7 mouse cellular contexts compared by ENCODE assay signal in the genomic region with DNA sequence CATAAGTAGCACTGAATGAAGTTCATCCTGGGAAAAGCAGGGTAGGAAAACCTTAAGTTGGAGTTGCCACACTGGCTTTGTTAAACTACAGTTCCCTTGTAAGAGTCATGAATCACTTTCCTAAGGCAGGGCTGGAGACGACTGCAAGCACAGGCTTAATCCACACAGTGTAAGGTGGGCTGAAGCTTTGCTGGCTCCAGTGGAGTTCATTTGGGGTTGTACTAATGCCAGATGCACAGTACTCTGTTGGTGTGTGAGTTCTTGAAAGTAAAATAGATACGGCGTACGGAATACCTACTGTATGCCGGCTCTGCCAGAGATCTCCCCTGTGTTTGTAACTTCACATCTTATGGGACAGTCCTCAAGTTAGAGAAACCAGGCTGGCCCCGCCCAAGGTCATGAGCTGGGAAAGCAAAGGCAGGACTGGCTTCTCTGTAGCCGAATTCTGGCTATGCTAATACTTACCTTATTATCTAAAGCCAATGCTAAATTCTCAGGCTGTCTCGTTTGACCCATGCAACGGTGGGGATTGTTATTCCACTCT. TPM values are rescaled to one million over a fixed set of nuclear protein-coding genes. Genes with fewer than 3 reads are reported as not detected.
DNase-seq lines count a peak whose midpoint lies in the region; ATAC-seq and TF ChIP-seq lines count a peak whose summit lies in the region.

No protein-coding gene starts in this region.

- H3K9me3 ChIP-seq in heart, embryonic 15.5 days (replicated peaks): no peaks in the 10 kb centered on the region
- H3K9me3 ChIP-seq in limb, embryonic 14.5 days (ENCODE audit: control insufficient read depth, low read length): no peaks in the 10 kb centered on the region

- peak overlapping the region; percentile 89 for H3K9ac ChIP-seq in heart, embryonic 15.5 days
- peak overlapping the region; percentile 84 for H3K9ac ChIP-seq in limb, embryonic 14.5 days (ENCODE audit: low read depth, low read length, severe bottlenecking)

- no peaks in the 10 kb centered on the region for H3K36me3 ChIP-seq in heart, embryonic 15.5 days
- H3K36me3 ChIP-seq in limb, embryonic 14.5 days (ENCODE audit: control insufficient read depth, insufficient read depth, low read length): no peaks in the 10 kb centered on the region

- TF ChIP-seq POLR2A in limb, embryonic 14.5 days (IDR thresholded peaks at IDR 0.05; ENCODE audit: borderline replicate concordance, extremely low read depth, insufficient read depth, insufficient read length): no peak

- peak overlapping the region; percentile 94 for H3K27ac ChIP-seq in heart, embryonic 15.5 days
- peak overlapping the region; percentile 88 for H3K27ac ChIP-seq in limb, embryonic 14.5 days (replicated peaks; ENCODE audit: low read depth, low read length)

- H3K4me2 ChIP-seq in heart, embryonic 15.5 days: peak overlapping the region; percentile 87
- peak overlapping the region; percentile 73 for H3K4me2 ChIP-seq in limb, embryonic 14.5 days (replicated peaks; ENCODE audit: low read depth, low read length, severe bottlenecking)

- WGBS in heart, embryonic 15.5 days: 37% methylated on average over 9 of the region's 9 CpGs
- WGBS in limb, embryonic 14.5 days: 69% methylated on average over 9 of the region's 9 CpGs

- peaks cover 25% of the 10 kb centered on the region for H3K4me1 ChIP-seq in heart, embryonic 15.5 days (replicated peaks)
- peaks cover 8% of the 10 kb centered on the region for H3K4me1 ChIP-seq in limb, embryonic 14.5 days (ENCODE audit: control insufficient read depth, insufficient read depth, low read length)

- peak overlapping the region; percentile 69 for H3K4me3 ChIP-seq in heart, embryonic 15.5 days
- peak overlapping the region; percentile 45 for H3K4me3 ChIP-seq in limb, embryonic 14.5 days (replicated peaks; ENCODE audit: low read length)

- no peaks in the 10 kb centered on the region for H3K27me3 ChIP-seq in heart, embryonic 15.5 days
- H3K27me3 ChIP-seq in limb, embryonic 14.5 days (ENCODE audit: control insufficient read depth, insufficient read depth, low read length): no peaks in the 10 kb centered on the region

- peak; percentile 21 for DNase-seq in ES-CJ7 (ENCODE audit: low read depth, low spot score)
- peak; percentile 53 for DNase-seq in adrenal gland, postnatal 10 days
- peak; percentile 12 for DNase-seq in limb, embryonic 14.5 days (ENCODE audit: low spot score)
- no peak for DNase-seq in right cerebral cortex, postnatal 4 days
- DNase-seq in thymus, postnatal 36 days: no peak
- DNase-seq in frontal cortex, postnatal 10 days (ENCODE audit: low spot score in 2 of 2): no peak

- ATAC-seq in heart, embryonic 15.5 days (replicated peaks; ENCODE audit: insufficient number of reproducible peaks, insufficient read depth, low FRiP score, low read depth): no peak; the same call in none of the 2 replicates
- no peak for ATAC-seq in limb, embryonic 14.5 days (ENCODE audit: low FRiP score, low read depth)

RNA-seq across cellular contexts. Expression of gene Sspn, which starts 3.3 kb away (rescaled TPM):
- total RNA-seq in adrenal gland, postnatal 10 days (2021): 10 to 100 TPM; 16.9 to 32.7 TPM
- polyA plus RNA-seq in heart, embryonic 15.5 days (2015; fragmentation: Nextera tagmentation; extraction: Ambion mirVana): 62.2 and 71.4 TPM in 2 replicates
- polyA plus RNA-seq in limb, embryonic 14.5 days (2012; rRNA removed): 8.2 and 8.7 TPM in 2 replicates
- polyA plus RNA-seq in limb, embryonic 14.5 days (2014; fragmentation: Nextera tagmentation; extraction: Ambion mirVana): 13.3 and 13.9 TPM in 2 replicates

Comparison
In these comparisons a context has a peak if more than half of its experiments do, and no peak if none do; other contexts are left out.
1. DNase-seq: peak in ES-CJ7 (single experiment), adrenal gland, postnatal 10 days (single experiment) and limb, embryonic 14.5 days (single experiment); none in right cerebral cortex, postnatal 4 days (single experiment), thymus, postnatal 36 days (0 of 2) and frontal cortex, postnatal 10 days (0 of 2).